ENCODE assay signal across 9 mouse cellular contexts in genomic region chr11:77965101-77966036, GRCm38 (mm10). TPM values are rescaled to one million over a fixed set of nuclear protein-coding genes. Genes with fewer than 3 reads are reported as not detected.
DNase-seq lines count a peak whose midpoint lies in the region; ATAC-seq lines count a peak whose summit lies in the region.
"Had no signal": no experiment of that assay in that cellular context is flagged by ENCODE, and none has a peak within 500 bp of the region (broad histone marks: within the 10 kb centered on the region; RNA-seq: fewer than 3 reads in every experiment).

No protein-coding gene starts in this region.

- no peak overlapping the region for H3K4me2 ChIP-seq in intestine, embryonic 16.5 days (ENCODE audit: low read depth, low read length)

- peaks cover 5% of the 10 kb centered on the region; the same call in 1 of the 2 replicates for H3K4me1 ChIP-seq in intestine, embryonic 16.5 days (ENCODE audit: control insufficient read depth, insufficient read depth, low read length)

- 30% methylated on average over 17 of the region's 17 CpGs for WGBS in intestine, embryonic 16.5 days

- no peaks in the 10 kb centered on the region for H3K27me3 ChIP-seq in intestine, embryonic 16.5 days (replicated peaks; ENCODE audit: control insufficient read depth, insufficient read depth, low read length)

- no peaks in the 10 kb centered on the region for H3K9me3 ChIP-seq in intestine, embryonic 16.5 days (ENCODE audit: control insufficient read depth, low read length)

- no peaks in the 10 kb centered on the region for H3K36me3 ChIP-seq in intestine, embryonic 16.5 days (ENCODE audit: control insufficient read depth, insufficient read depth, low read length)

- ATAC-seq in erythroid progenitor cell, adult 5-6 weeks (replicated peaks; ENCODE audit: low FRiP score, poor library complexity, severe bottlenecking): no peak
- ATAC-seq in intestine, embryonic 16.5 days: no peak

- no peak overlapping the region for H3K9ac ChIP-seq in intestine, embryonic 16.5 days (ENCODE audit: low read depth, low read length)

- H3K4me3 ChIP-seq in intestine, embryonic 16.5 days (ENCODE audit: low read length): no peak overlapping the region

- DNase-seq in kidney, adult 18-20 months: peak; percentile 30
- no peak for DNase-seq in kidney, adult 11 months
- DNase-seq in cerebellum, postnatal 25 days: peak; percentile 93
- peak; percentile 43 to 64 for DNase-seq in frontal cortex, postnatal 25 days (ENCODE audit: low spot score in 2 of 2)
- DNase-seq in left cerebral cortex, adult 8-10 months (ENCODE audit: low spot score in 2 of 2): peak; percentile 60 to 89
- peak; percentile 89 for DNase-seq in right cerebral cortex, adult 18-20 months

- H3K27ac ChIP-seq in intestine, embryonic 16.5 days (ENCODE audit: low read length): no peak overlapping the region
- H3K27ac ChIP-seq: macrophage had no signal

RNA-seq across cellular contexts. Expression of gene Phf12, which starts 17.2 kb away (rescaled TPM):
- 10 to 100 TPM; 51.9 to 59.2 (median 56.2) TPM for total RNA-seq in left cerebral cortex, adult 8-10 months (2022)
- 45.7 and 92.3 TPM in 2 replicates for total RNA-seq in erythroid progenitor cell, adult 5-6 weeks (2015; ENCODE audit: low replicate concordance)
- total RNA-seq in erythroid progenitor cell, adult 5-6 weeks (2017; ENCODE audit: low replicate concordance): 27.2 and 39.9 TPM in 2 replicates
- 9.4 and 9.5 TPM in 2 replicates for polyA plus RNA-seq in intestine, embryonic 16.5 days (2015; fragmentation: Nextera tagmentation; extraction: Ambion mirVana)

RNA-seq across cellular contexts. Expression of gene Sez6, which starts 34.8 kb away (rescaled TPM):
- 100 to 1,000 TPM; 184 to 230 (median 207) TPM for total RNA-seq in left cerebral cortex, adult 8-10 months (2022)
- not detected in 2 replicates for total RNA-seq in erythroid progenitor cell, adult 5-6 weeks (2015; ENCODE audit: low replicate concordance)
- not detected in 2 replicates for total RNA-seq in erythroid progenitor cell, adult 5-6 weeks (2017; ENCODE audit: low replicate concordance)
- polyA plus RNA-seq in intestine, embryonic 16.5 days (2015; fragmentation: Nextera tagmentation; extraction: Ambion mirVana): 0.48 and 0.56 TPM in 2 replicates
- polyA plus RNA-seq: macrophage had no signal

Comparison
In these comparisons a context has a peak if more than half of its experiments do, and no peak if none do; other contexts are left out.
1. RNA of gene Sez6, which starts 34.8 kb away (total RNA-seq): 184 to 230 TPM in left cerebral cortex, adult 8-10 months; not detected in erythroid progenitor cell, adult 5-6 weeks; every median in the first group is over 100 times any median in the second.